Mouse (Mus musculus) common myeloid progenitor, adult 5-6 weeks (primary cell): ENCODE data around the gene Lpcat2. TPM values are rescaled to one million over a fixed set of nuclear protein-coding genes. Genes with fewer than 3 reads are reported as not detected.

Experiments
- ATAC-seq: replicated peaks from 2 replicates; pipeline ENCODE4 v1.8.0; 2016; ENCODE audit warnings: low read depth, mild to moderate bottlenecking, moderate TSS enrichment, inconsistent platforms; ENCODE audit not compliant: poor library complexity, severe bottlenecking
- total RNA-seq: library from RNA; stranded (forward); fragments of 200-1000, 187-1606 nt; gene quantifications from 2 replicates; pipeline ENCODE4 v1.2.3, GENCODE M21; 2017

The Lpcat2 gene
- 15.2 and 16.8 TPM in 2 replicates for total RNA-seq

GRCm38 (mm10) chr8:92855171-92855894 is at the start of gene Lpcat2:
Gene Lpcat2, plus strand, starts transcription at chr8:92855339.
- ATAC-seq, result peak; percentile 7; the same call in 1 of the 2 replicates

- no peak for ATAC-seq
These were observed 42.4 kb upstream of the Lpcat2 start for GRCm38 (mm10) chr8:92812773-92813172.

GRCm38 (mm10) chr8:92815661-92816060 is 39.5 kb upstream of the Lpcat2 start:
- ATAC-seq, result no peak

GRCm38 (mm10) chr8:92817928-92818818 is 37.0 kb upstream of the Lpcat2 start:
- ATAC-seq, result peak; percentile 98

GRCm38 (mm10) chr8:92821151-92821550 is 34.0 kb upstream of the Lpcat2 start:
- no peak for ATAC-seq

GRCm38 (mm10) chr8:92822386-92822785 is 32.8 kb upstream of the Lpcat2 start:
- ATAC-seq, result peak; percentile 45

- no peak for ATAC-seq
These were observed 29.1 kb upstream of the Lpcat2 start for GRCm38 (mm10) chr8:92825991-92826390.

- peak; percentile 58 for ATAC-seq
These were observed 27.7 kb upstream of the Lpcat2 start, which contains the start of gene Mmp2 for GRCm38 (mm10) chr8:92827243-92828034. Gene Mmp2, plus strand, starts transcription at chr8:92827291.

GRCm38 (mm10) chr8:92828251-92828743 is 26.8 kb upstream of the Lpcat2 start:
- ATAC-seq, result no peak

- ATAC-seq, result 0 out of 2 replicates have a peak, but pooled peaks have one; percentile 18
These were observed 20.9 kb upstream of the Lpcat2 start for GRCm38 (mm10) chr8:92834065-92834731.

- ATAC-seq, result no peak
These were observed 20.2 kb upstream of the Lpcat2 start for GRCm38 (mm10) chr8:92834786-92835500.

GRCm38 (mm10) chr8:92835901-92836300 is 19.2 kb upstream of the Lpcat2 start:
- no peak for ATAC-seq

GRCm38 (mm10) chr8:92838616-92839015 is 16.5 kb upstream of the Lpcat2 start:
- ATAC-seq, result no peak

- ATAC-seq, result no peak
These were observed 16.0 kb upstream of the Lpcat2 start for GRCm38 (mm10) chr8:92839161-92839560.

GRCm38 (mm10) chr8:92839876-92840275 is 15.3 kb upstream of the Lpcat2 start:
- peak; percentile 87 for ATAC-seq

GRCm38 (mm10) chr8:92846684-92847083 is 8.5 kb upstream of the Lpcat2 start:
- ATAC-seq, result peak; percentile 67

GRCm38 (mm10) chr8:92847299-92847698 is 7.8 kb upstream of the Lpcat2 start:
- ATAC-seq, result peak; percentile 73

- no peak for ATAC-seq
These were observed 5.9 kb upstream of the Lpcat2 start for GRCm38 (mm10) chr8:92849261-92849660.

GRCm38 (mm10) chr8:92850239-92850638 is 4.9 kb upstream of the Lpcat2 start:
- ATAC-seq, result no peak
